Mouse (Mus musculus): ENCODE results near the gene Olfr376.

Olfr376 gene

DNA sequence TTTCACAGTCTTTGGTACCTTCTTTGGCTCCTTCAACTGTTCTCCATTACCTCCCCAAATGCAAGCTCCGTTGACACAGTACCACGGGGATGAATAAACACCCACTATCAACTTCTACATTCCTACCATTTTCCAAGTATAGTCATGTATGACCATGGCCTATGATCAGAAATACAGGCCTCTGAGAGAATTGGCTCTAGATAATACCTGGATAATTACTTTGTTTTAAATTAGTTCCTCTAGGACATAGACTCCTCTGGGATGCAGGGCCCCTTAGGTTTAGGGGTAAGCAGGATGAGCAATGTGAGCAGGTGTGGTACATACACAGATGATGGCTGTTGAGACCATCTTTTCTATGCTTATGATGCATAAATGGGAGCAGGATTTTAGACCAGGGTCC lies at the start of gene Olfr376:
Gene Olfr376, plus strand, starts transcription at position 301 of the 400 bp plus-strand sequence.
- in situ Hi-C loops (cut with MboI; ENCODE audit: low pct_unique_long_range_greater_than_20kb in 1 of 2, low sequenced_read_pairs in 2 of 2, unreplicated experiment in 1 of 2): no loop called here

DNA sequence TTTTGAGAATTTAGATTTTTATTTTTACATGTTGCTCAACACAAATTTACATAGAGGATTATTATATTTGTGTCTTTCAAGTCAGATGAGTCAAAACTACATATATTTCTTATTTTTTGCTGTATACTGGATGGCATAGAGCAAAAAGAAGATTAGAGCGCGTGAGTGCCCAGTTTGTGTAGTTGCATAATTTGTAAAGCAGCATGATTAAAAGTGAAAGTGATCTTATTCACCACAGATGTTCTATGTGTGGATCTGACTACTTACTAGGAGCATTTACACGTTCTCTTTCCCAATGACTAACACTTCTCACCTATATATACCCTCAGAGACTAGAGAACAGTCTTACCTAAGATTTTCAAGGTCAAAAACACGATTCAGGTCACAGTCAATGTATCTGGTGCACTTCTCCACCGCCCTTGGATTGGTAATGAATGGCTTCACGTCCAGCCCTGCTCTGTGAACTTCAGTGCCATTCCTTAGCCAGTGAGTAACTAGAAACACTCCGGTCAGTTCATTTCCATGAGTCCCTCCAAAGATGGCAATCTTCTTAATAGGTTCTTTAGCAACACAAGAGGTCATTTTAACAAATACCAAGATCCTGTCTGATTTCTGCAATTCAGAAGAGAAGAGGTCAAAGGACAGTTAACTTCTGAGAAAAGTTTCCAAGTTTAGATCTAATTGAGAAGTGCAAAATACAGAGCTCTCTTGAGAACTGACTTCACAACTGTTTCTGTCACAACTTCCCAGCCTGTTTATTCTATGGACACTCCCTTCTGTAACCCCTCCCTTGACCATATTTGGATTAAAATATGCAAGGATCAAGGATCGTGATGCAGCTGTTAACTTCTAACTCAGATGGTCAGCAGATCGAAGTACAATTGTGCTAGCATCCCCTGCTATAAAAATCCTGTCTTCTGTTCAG lies 46.9 kb upstream of the Olfr376 start:
- in situ Hi-C loops (cut with MboI; ENCODE audit: low pct_unique_long_range_greater_than_20kb in 1 of 2, low sequenced_read_pairs in 2 of 2, unreplicated experiment in 1 of 2): no loop called here

DNA sequence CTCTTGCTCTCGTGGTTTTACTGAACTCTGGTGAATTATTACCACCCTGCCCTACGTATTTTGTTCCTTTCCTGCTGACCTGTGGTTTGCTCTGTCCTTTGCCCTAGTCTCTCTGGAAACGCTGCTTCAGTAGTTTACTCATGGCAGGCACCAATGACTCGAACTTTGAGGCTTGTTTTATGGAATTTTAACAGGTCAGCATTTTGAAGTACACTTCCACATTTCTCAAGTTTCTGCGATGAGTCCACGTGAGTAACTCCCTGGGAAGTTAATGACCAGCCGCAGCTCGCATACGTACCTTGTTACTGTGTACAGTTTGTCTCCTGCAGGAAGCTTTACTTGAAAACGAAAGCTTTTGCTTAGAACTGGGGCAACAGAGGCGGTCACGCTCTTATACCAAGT lies 44.6 kb upstream of the Olfr376 start:
- in situ Hi-C loops (cut with MboI; ENCODE audit: low pct_unique_long_range_greater_than_20kb in 1 of 2, low sequenced_read_pairs in 2 of 2, unreplicated experiment in 1 of 2): no loop called here

DNA sequence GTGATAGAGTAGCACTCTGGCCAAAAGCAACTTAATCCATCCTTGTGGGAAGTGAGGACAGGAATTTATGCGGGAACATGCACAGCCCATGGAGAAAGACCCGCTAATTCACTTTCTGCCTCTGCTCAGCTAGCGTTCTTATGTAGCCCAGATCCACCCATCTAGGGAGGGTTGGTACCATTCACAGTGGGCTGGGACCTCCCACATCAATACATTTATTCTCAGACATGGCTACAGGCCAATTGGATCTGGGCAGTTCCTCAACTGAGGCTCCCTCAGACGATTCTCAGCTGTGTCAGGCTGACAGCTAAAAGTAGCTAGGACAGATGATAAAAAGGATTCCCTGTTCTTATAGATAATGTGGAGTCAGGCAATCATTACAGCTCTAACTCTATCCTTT lies 43.7 kb upstream of the Olfr376 start:
- in situ Hi-C loops (cut with MboI; ENCODE audit: low pct_unique_long_range_greater_than_20kb in 1 of 2, low sequenced_read_pairs in 2 of 2, unreplicated experiment in 1 of 2): no loop called here

DNA sequence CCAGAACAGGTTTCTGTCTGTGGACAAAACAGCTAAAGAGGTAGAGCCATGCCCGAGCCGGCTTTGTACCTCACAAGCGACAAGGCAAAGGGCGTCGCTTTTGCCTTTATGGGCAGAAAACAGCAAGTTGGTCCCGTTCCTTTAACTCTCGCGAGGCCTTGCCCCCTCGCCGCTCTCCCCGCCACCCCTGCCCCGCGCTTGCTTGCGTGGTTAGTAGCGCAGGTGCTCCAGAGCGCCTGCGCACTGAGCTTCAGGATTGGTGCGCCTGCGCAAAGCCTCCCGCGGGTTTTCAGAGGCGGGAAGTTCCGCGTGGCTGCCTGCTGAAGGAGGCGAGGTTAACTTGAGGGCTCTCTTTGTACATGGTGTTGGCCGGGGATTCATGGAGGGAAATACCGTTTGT lies 41.6 kb upstream of the Olfr376 start, which contains the start of the genes Aspa, Gm49340 and Spata22:
Gene Aspa, minus strand, starts transcription at position 155 of the 400 bp plus-strand sequence.
Gene Gm49340, plus strand, starts transcription at position 300 of the 400 bp plus-strand sequence.
Gene Spata22, plus strand, starts transcription at position 300 of the 400 bp plus-strand sequence.
- in situ Hi-C loops (cut with MboI; ENCODE audit: low pct_unique_long_range_greater_than_20kb in 1 of 2, low sequenced_read_pairs in 2 of 2, unreplicated experiment in 1 of 2): no loop called here

DNA sequence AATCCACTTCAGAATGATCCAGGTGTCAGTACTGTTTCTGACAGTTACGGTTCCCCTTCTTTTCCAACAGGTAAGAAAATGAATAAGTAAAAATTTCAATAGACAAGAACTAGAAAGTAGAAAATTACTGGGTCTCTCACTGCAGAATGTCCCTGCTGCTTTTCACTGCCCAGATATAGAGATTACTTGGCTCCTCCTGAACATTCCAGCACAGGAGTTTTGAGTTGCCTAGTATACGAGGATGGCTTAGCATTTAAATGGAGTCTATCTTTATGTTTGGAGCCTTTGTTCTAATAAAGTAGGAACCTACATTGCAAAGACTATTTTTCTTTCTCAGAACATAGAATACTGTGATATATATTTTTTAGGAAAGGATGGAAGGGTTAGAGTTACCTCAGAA lies 37.7 kb upstream of the Olfr376 start:
- in situ Hi-C loops (cut with MboI; ENCODE audit: low pct_unique_long_range_greater_than_20kb in 1 of 2, low sequenced_read_pairs in 2 of 2, unreplicated experiment in 1 of 2): no loop called here

DNA sequence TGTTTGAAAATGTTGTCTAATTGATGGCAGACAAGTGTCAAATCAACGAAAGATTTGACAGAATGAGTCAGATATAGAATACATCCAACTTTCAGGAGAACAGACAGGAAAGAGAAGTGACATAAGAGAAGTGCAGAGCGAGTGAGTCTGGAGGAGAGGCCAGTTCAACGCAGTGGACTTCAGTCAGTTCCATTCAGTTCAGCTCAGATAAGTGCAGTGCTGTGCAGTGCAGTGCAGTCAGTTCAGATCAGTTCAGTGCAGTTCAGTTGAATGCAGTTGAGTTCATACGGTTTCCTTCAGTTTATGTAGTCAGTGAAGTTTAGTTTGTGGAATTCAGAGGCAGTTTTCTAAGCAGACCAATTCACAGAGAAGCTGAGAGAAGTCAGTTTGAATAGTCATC lies 34.1 kb upstream of the Olfr376 start:
- in situ Hi-C loops (cut with MboI; ENCODE audit: low pct_unique_long_range_greater_than_20kb in 1 of 2, low sequenced_read_pairs in 2 of 2, unreplicated experiment in 1 of 2): no loop called here

DNA sequence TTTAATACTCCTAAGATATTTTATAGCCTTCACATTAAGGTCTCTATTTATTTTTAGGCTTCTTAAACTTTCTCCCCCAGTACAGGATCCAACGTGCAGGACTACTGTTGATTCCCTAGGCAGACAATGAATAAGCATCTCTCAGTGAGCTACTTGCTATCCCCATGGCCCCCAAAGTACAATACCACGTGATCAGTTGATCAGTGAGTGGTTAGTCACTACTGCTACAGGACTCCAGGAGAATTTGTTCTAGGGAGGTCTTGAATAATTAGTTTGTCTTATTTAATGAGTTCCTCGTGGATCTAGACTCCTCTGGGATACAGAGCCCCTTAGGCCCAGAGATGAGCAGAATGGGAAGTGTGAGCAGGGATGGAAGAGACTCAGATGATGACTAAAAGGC lies 20.6 kb upstream of the Olfr376 start, which contains the start of gene Olfr20:
Gene Olfr20, plus strand, starts transcription at position 301 of the 400 bp plus-strand sequence.
- in situ Hi-C loops (cut with MboI; ENCODE audit: low pct_unique_long_range_greater_than_20kb in 1 of 2, low sequenced_read_pairs in 2 of 2, unreplicated experiment in 1 of 2): no loop called here

DNA sequence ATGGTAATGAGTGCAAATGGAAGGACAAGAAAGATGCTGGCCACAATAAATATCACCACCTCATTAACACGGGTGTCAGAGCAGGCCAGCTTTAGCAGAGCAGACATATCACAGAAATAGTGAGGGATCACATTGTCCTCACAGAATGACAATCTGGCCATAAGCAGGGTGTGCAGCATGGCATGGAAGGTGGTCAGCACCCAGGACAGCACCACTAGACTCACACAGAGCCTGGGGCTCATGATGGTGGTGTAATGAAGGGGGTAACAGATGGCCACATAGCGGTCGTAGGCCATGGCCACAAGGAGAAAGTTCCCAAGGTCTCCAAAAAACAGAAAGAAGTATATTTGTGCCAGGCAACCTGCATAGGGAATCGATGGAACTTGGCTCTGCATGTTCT lies 24.3 kb downstream of the Olfr376 start:
- in situ Hi-C loops (cut with MboI; ENCODE audit: low pct_unique_long_range_greater_than_20kb in 1 of 2, low sequenced_read_pairs in 2 of 2, unreplicated experiment in 1 of 2): no loop called here

DNA sequence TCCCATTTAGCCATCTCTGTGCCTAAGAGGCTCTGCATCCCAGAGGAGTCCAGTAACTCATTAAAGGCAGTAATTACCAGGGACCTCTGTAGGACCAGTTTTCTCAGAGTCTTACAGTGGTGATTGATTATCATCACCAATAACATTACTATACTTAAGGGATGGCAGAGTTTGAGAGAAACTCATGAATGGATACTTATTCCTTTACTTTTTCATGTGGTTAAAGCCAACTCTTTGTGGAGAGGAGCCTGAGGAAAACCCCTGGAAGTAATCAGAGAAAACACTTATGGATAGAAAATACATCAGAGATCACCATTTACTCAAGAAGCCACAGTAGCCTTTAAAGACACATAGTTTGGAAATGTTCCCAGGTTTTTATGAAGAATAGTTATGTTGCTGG lies 28.5 kb downstream of the Olfr376 start, which contains the start of gene Olfr1:
Gene Olfr1, minus strand, starts transcription at position 101 of the 400 bp plus-strand sequence.
- in situ Hi-C loops (cut with MboI; ENCODE audit: low pct_unique_long_range_greater_than_20kb in 1 of 2, low sequenced_read_pairs in 2 of 2, unreplicated experiment in 1 of 2): no loop called here
